Mouse (Mus musculus): Measurements from ENCODE around the gene Klrb1.

Gene Klrb1

DNA sequence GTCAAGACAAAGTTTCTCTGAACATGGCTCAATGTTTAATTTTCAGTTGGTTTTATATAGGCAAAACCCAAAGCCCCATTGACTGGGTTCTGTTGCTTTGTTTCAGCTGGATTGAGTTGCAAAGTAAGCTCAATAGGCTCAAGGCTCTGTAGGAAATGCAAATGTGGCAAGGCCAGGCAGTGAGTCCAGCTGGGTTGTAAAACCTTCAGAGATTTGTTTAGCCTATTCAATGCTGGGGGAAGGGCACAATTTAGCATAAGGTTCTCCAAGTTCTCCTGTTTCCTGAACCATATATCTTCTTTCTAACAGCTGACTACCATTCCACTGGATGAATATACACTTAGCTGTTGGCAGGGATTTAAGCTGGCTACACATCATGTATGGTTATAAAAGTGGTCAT, 12.0 kb upstream of the Klrb1 start:
- DNase-seq (ENCODE audit: low spot score in 2 of 2): no peak

GRCm38 (mm10) chr6:128733908-128734679, 11.2 kb upstream of the Klrb1 start:
- peak; percentile 31 to 42 for DNase-seq (ENCODE audit: low spot score in 2 of 2)

DNA sequence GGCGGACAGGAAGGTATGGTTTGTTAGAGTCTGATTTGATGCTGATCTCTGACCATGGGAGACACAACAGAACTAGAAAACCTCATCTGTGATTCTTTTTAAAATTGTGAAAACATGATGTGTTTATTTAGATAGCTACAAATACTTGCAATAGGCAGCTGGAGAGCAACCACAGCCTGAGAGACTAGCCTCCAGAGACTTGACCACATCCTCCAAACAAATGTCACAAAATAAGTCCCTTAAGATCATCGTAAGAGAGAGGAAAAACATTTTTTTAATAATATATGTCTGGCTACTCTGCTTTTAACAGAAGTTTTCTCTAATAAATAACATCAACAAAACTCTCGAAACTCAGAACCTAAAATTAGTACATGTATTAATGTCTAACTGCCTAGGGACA, 9.2 kb upstream of the Klrb1 start:
- DNase-seq (ENCODE audit: low spot score in 2 of 2): peak; percentile 46 to 62

DNA sequence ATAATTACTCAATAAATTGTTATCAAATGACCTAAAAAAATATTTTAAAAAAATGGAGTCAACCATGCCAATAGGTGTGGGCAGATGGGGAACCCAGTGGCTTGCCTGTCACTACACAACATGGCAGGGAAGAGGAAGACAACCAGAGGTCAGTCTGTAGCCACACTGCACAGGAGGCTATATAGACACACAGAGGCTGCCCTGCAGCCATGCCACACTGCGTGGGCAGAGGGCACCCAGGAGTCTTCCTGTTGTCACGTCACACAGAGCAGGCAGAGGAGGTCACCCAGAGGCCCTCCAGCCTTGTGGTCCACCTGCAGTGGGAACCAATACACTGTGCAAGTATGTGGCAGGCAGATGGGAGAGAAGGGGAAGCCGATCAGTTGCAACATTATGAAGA, 21.2 kb downstream of the Klrb1 start:
- no peak for DNase-seq (ENCODE audit: low spot score in 2 of 2)

DNA sequence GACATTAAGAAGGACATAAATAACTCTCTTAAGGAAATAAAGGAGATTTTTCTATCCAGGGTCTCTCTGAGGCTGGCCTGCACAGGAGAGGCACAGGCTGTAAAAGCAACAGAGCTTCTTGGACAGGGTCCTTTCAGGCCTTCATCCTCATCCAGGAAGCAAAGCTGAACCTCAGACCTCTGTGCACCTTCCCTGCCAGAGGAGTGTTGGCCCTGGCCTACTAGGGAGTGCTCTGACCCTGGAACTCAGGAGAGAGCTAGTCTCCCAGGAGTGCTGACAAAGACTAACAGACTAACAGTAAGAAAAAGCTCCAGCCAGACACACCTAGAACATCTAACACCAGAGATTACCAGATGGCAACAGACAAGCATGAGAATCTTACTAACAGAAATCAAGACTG, 43.3 kb downstream of the Klrb1 start:
- DNase-seq (ENCODE audit: low spot score in 2 of 2): no peak

DNA sequence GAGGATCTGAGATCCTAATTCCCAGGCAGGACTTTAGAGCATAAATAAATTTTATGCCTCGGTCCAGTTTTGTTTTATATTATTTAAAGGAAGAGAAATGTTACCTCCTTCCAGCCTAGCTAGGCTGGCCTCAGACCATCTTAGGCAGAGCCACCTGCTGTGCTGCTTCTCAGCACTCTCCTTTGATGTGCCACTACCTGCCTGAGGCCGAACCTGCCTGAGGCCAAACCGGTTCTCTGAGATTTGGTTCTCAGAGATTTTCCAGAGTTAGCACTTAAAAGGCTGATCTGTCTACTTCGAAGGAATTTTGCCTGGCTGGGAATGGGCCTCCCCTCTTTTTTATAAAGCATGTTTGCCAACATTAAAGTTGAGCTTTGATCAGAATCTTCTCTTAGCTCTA, 52.9 kb downstream of the Klrb1 start:
- no peak for DNase-seq (ENCODE audit: low spot score in 2 of 2)

DNA sequence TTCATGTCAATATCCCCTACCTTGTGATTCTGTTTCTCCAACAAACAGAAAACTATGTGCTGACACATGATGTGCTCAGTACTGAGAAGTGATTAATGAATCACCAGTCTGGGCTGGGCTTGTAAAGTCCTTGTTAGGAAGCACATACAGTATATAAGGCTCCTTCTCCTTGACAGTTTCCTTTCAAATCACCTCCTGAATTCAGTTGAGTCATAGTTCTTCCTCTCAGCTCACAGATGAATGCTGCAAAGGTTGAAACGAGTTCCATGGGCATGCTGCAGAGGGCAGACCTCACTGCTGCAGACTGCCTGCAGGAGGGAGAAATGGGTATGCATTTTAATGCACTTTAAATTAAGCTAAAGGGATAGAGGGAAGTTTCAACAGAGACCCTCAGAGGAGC, 60.7 kb downstream of the Klrb1 start, which contains the start of gene Clec2h:
Gene Clec2h (plus strand): TSS at position 180 of the 400 bp plus-strand sequence.
- no peak for DNase-seq (ENCODE audit: low spot score in 2 of 2)

DNA sequence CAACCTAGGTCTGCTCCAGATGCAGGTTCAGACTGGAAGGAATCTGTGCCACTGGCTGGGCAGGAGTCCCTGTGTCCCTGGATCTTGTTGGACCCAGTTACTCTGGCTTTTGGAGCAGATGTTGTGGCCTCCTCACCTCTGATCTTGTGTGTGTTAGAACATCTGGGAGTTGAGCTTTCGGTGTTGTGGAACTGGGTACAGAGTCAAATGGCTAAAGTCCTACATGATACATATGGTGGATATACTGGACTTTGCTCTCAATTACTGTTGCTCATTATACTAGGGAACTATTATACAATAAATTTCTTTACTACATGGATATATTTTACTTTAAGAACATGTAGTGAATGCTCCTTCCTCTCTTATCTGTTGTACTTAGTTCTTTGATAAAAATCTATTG, 61.6 kb downstream of the Klrb1 start:
- DNase-seq (ENCODE audit: low spot score in 2 of 2): no peak

All from spleen, postnatal 36 days (tissue).